Mouse (Mus musculus) CH12.LX (cell line): ENCODE data around the gene Osgep. TPM values are rescaled to one million over a fixed set of nuclear protein-coding genes. Genes with fewer than 3 reads are reported as not detected.

Experiments
- DNase-seq: peaks from one replicate; pipeline ENCODE4 v3.0.0-alpha.2; 2013; ENCODE audit errors: extremely low read depth
- H3K27ac ChIP-seq: 2 replicates; pipeline ENCODE4 v1.5.1; 2012; ENCODE audit warnings: low read depth, mild to moderate bottlenecking, control low read depth, moderate library complexity; ENCODE audit not compliant: insufficient read depth
- H3K27me3 ChIP-seq: replicated peaks from 2 replicates; pipeline ENCODE3; 2012; ENCODE audit warnings: inconsistent platforms
- H3K36me3 ChIP-seq, 2 experiments: replicated peaks in 1 of 2; 2 replicates each; pipeline versions ENCODE3 to v1.6.1; 2012; ENCODE audit warnings: inconsistent platforms in 1 of 2, low read length in 1 of 2, mild to moderate bottlenecking in 1 of 2, mixed read lengths in 1 of 2, moderate library complexity in 1 of 2; ENCODE audit not compliant: control insufficient read depth in 1 of 2, insufficient read depth in 1 of 2
- H3K4me1 ChIP-seq, 2 experiments: 2 replicates each; pipeline ENCODE4 v1.6.1; 2012; ENCODE audit warnings: inconsistent platforms in 1 of 2, moderate library complexity in 1 of 2; ENCODE audit not compliant: insufficient read depth in 2 of 2, control insufficient read depth in 1 of 2
- H3K4me2 ChIP-seq: 2 replicates; pipeline ENCODE4 v1.6.1; 2012; ENCODE audit warnings: low read depth, mild to moderate bottlenecking, control low read depth; ENCODE audit not compliant: poor library complexity, insufficient read depth, severe bottlenecking
- H3K4me3 ChIP-seq, 3 experiments: fragments of 150-350 bp in 1 of 3; sonication (generic) in 1 of 3; replicated peaks in 1 of 3; 2 replicates each; pipeline versions ENCODE3 to v1.5.1; 2011 to 2012; ENCODE audit warnings: low read depth in 2 of 3, low read length in 2 of 3, mild to moderate bottlenecking in 2 of 3, moderate library complexity in 2 of 3, control low read depth in 1 of 3, improper control_type of control experiment in 1 of 3, inconsistent platforms in 1 of 3, mixed read lengths in 1 of 3; ENCODE audit not compliant: poor library complexity in 1 of 3
- H3K79me2 ChIP-seq: replicated peaks from 2 replicates; pipeline ENCODE4 v1.6.1; 2012; ENCODE audit warnings: mild to moderate bottlenecking, moderate library complexity; ENCODE audit not compliant: control insufficient read depth, poor library complexity, insufficient read depth, severe bottlenecking; ENCODE audit errors: extremely low read depth
- H3K9ac ChIP-seq: 2 replicates; pipeline ENCODE4 v1.6.1; 2012; ENCODE audit warnings: low read depth, mild to moderate bottlenecking, control low read depth, moderate library complexity; ENCODE audit not compliant: insufficient read depth
- H3K9me3 ChIP-seq: replicated peaks from 2 replicates; pipeline ENCODE3; 2012; ENCODE audit warnings: low read length, inconsistent platforms, mixed read lengths
- BHLHE40 ChIP-seq: IDR thresholded peaks from 2 replicates; pipeline ENCODE4 v1.6.1; 2011; ENCODE audit warnings: mild to moderate bottlenecking, low read depth, low read length, improper control_type of control experiment
- CHD1 ChIP-seq: IDR thresholded peaks from 2 replicates; pipeline ENCODE4 v1.6.1; 2012; ENCODE audit warnings: low read depth, low read length, improper control_type of control experiment, inconsistent platforms
- E2F4 ChIP-seq: IDR thresholded peaks from 2 replicates; pipeline ENCODE4 v1.6.1; 2011; ENCODE audit warnings: low read depth, low read length, improper control_type of control experiment; ENCODE audit not compliant: insufficient replicate concordance
- ELF1 ChIP-seq: IDR thresholded peaks from 2 replicates; pipeline ENCODE4 v1.6.1; 2014; ENCODE audit warnings: low read depth, mild to moderate bottlenecking, inconsistent platforms, low read length, improper control_type of control experiment
- IRF4 ChIP-seq: IDR thresholded peaks from 2 replicates; pipeline ENCODE4 v1.6.1; 2014; ENCODE audit warnings: low read depth, mild to moderate bottlenecking, inconsistent platforms, low read length, improper control_type of control experiment
- JUND ChIP-seq: conservative IDR thresholded peaks from 2 replicates; pipeline ENCODE4 v1.6.1; 2011; ENCODE audit warnings: low read depth, low read length, improper control_type of control experiment
- MEF2A ChIP-seq: IDR thresholded peaks from 2 replicates; pipeline ENCODE4 v1.6.1; 2014; ENCODE audit warnings: low read depth, mild to moderate bottlenecking, inconsistent platforms, low read length, improper control_type of control experiment, borderline replicate concordance
- MXI1 ChIP-seq: IDR thresholded peaks from 2 replicates; pipeline ENCODE4 v1.6.1; 2011; ENCODE audit warnings: mild to moderate bottlenecking, low read depth, low read length, improper control_type of control experiment
- MYC ChIP-seq: IDR thresholded peaks from 2 replicates; pipeline ENCODE4 v1.6.1; 2011; ENCODE audit warnings: low read depth, mild to moderate bottlenecking, improper control_type of control experiment, low read length
- NELFE ChIP-seq: IDR thresholded peaks from 2 replicates; pipeline ENCODE4 v1.6.1; 2011; ENCODE audit warnings: low read depth, low read length, improper control_type of control experiment
- PAX5 ChIP-seq: IDR thresholded peaks from 2 replicates; pipeline ENCODE4 v1.6.1; 2012; ENCODE audit warnings: low read length, inconsistent platforms, mixed read lengths
- SMC3 ChIP-seq: IDR thresholded peaks from 2 replicates; pipeline ENCODE4 v1.6.1; 2011; ENCODE audit warnings: low read depth, low read length, improper control_type of control experiment
- TBP ChIP-seq: conservative IDR thresholded peaks from 2 replicates; pipeline ENCODE4 v1.6.1; 2011; ENCODE audit warnings: low read depth, low read length, improper control_type of control experiment
- TCF12 ChIP-seq: IDR thresholded peaks from 2 replicates; pipeline ENCODE4 v1.6.1; 2014; ENCODE audit warnings: low read depth, mild to moderate bottlenecking, inconsistent platforms, low read length, improper control_type of control experiment
- USF1 ChIP-seq: IDR thresholded peaks from 2 replicates; pipeline ENCODE4 v1.6.1; 2014; ENCODE audit warnings: low read depth, mild to moderate bottlenecking, inconsistent platforms, low read length, improper control_type of control experiment
- ZKSCAN1 ChIP-seq: IDR thresholded peaks from 2 replicates; pipeline ENCODE4 v1.6.1; 2012; ENCODE audit warnings: low read depth, inconsistent platforms, low read length, improper control_type of control experiment, borderline replicate concordance
- ZNF384 ChIP-seq: IDR thresholded peaks from 2 replicates; pipeline ENCODE4 v1.6.1; 2012; ENCODE audit warnings: low read depth, low read length, improper control_type of control experiment, inconsistent platforms
- dilution Hi-C: fragments of 300-500 bp; cut with MboI; formaldehyde crosslinking; loops from 2 replicates; pipeline ENCODE4 v1.14.3; 2020; ENCODE audit warnings: low sequenced_read_pairs; ENCODE audit not compliant: extremely low pct_unique_long_range_greater_than_20kb, extremely low pct_ligation_motif_present
- in situ Hi-C: fragments of 300-500 bp; cut with MboI; formaldehyde crosslinking; loops from 3 replicates; pipeline ENCODE4 v1.14.3; 2019; ENCODE audit warnings: low sequenced_read_pairs, low pct_ligation_motif_present, low pct_unique_long_range_greater_than_20kb, mixed read lengths
- polyA plus RNA-seq: library from polyadenylated mRNA; unstranded; fragments of >175 nt; gene quantifications from 2 replicates; pipeline ENCODE4 v1.2.1, GENCODE M21; 2012; ENCODE audit warnings: low read depth; ENCODE audit not compliant: insufficient read length
- total RNA-seq, 2 experiments: library from RNA; depleted of rRNA; stranded (reverse); fragments of 300-350 nt in 1 of 2; fragments of >200 nt in 1 of 2; gene quantifications; 2 replicates each; pipeline ENCODE4 v1.2.3; 2012 to 2014

Gene Osgep
- total and polyA plus RNA-seq, 3 experiments, result 41.7 to 88.7 (median 48.4) TPM

DNA sequence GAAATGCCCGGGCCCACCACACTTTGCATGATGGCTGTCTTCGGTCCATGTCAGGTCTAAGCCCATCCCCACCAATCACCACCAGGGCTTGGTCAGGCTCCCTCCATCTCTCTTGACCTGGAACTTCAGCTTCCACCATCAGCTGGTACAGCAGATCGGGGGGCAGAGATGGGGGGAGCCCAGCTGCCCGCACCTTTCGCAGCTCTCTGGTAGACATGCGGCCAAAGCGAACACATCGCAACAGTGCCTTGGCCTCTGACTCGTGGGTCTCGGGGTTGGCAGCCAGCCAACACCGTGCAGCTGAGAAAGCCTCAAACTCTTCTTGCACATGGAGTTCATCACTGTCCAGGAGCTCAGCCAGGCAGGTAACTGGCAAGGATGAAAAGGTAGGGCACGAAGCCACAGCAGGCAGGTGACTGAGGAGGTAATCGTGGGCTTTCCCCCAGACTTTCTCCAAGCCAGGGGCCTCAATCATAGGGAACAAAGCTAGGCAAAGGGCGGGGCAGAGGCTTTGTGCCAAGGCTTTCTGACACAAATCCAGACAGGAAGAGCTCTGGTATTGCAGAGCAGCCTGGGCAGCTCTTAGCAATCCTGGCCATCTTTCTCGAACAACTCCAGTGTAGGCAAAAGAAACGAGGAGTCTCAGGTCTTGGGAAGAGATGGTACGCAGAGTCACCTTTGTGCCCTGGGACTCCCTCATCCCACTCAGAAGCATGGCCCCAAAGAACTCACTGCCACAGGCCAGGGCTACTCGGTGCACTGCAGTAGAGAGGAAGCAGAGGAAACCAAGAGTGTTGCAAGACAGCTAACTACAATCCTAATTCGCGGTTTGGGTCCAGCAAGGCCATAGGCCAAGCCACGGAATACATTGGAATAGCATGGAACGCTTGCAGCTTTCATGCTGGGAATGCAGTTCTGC, 31.9 kb downstream of the Osgep start:
- H3K27me3 ChIP-seq, result no peaks in the 10 kb centered on the region
- dilution Hi-C loops, result no loop called here
- TF ChIP-seq E2F4 (no peak), ZKSCAN1 (no peak), JUND (no peak), CHD1 (no peak)
- TF ChIP-seq, all 38 proteins: peak for 0
- no peaks in the 10 kb centered on the region for H3K36me3 ChIP-seq
- in situ Hi-C loops, result no loop called here
- H3K79me2 ChIP-seq, result no peaks in the 10 kb centered on the region
- H3K4me1 ChIP-seq, result peaks cover 0 to 6% of the 10 kb centered on the region in 2 experiments; a peak in 2 of 4 replicates
- H3K27ac ChIP-seq, result no peak overlapping the region
- no peak for DNase-seq
- H3K4me2 ChIP-seq, result no peak overlapping the region
- H3K4me3 ChIP-seq, result no peak overlapping the region
- H3K9ac ChIP-seq, result no peak overlapping the region
- H3K9me3 ChIP-seq, result no peaks in the 10 kb centered on the region

DNA sequence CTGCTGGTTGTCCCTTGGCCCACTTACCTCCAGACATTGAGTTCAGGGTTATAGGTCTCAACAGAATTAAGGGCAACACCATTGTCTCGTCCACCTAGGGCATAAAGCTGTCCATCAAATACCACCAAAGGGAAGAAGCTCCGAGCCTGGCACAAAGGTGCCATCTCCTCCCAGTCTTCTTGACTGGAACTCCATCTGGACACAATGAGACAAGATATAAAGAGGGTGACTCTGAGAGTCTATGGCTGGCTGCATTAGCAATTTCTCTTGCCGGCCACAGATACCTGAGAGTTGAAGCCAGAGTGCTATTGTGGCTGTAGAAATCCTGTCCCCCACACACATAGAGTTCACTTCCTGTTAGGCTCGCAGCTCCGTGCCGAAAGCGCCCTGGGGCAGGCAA, 32.6 kb downstream of the Osgep start:
- no peaks in the 10 kb centered on the region for H3K9me3 ChIP-seq
- DNase-seq, result no peak
- in situ Hi-C loops, result no loop called here
- no peaks in the 10 kb centered on the region for H3K27me3 ChIP-seq
- no peak overlapping the region for H3K4me2 ChIP-seq
- H3K4me3 ChIP-seq, result no peak overlapping the region
- H3K79me2 ChIP-seq, result no peaks in the 10 kb centered on the region
- H3K27ac ChIP-seq, result no peak overlapping the region
- dilution Hi-C loops, result no loop called here
- peaks cover 0 to 6% of the 10 kb centered on the region in 2 experiments; a peak in 2 of 4 replicates for H3K4me1 ChIP-seq
- no peak overlapping the region for H3K9ac ChIP-seq
- TF ChIP-seq CHD1, result no peak
- TF ChIP-seq TBP, result no peak
- TF ChIP-seq MXI1, result no peak
- no peak for TF ChIP-seq USF1
- no peak for TF ChIP-seq PAX5
- no peak for TF ChIP-seq BHLHE40
- no peaks in the 10 kb centered on the region for H3K36me3 ChIP-seq

DNA sequence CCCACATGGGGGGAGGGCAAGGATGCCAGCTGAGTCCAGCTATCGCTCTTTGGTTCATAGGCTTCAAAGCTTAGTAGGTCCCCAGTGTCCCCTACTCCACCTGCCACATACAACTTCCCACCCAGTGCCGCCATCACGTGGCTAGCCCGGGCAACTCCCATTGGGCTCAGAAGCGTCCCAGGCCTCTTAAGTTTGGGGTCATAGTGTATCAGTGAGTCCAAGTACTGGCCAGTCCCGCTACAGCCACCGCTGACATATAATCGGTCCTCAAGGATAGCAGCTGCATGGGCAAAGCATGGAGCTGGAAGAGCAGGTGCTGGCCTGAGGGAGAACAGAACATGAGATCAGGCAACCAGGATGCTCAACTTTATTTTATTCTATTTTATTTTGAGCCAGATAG, 33.1 kb downstream of the Osgep start:
- H3K36me3 ChIP-seq, result no peaks in the 10 kb centered on the region
- H3K79me2 ChIP-seq, result no peaks in the 10 kb centered on the region
- no peaks in the 10 kb centered on the region for H3K27me3 ChIP-seq
- H3K4me2 ChIP-seq, result no peak overlapping the region
- no peak overlapping the region for H3K9ac ChIP-seq
- dilution Hi-C loops (no loop called here), in situ Hi-C loops (no loop called here)
- DNase-seq, result no peak
- TF ChIP-seq TCF12 (no peak), PAX5 (no peak), ELF1 (no peak), SMC3 (no peak), NELFE (no peak), ZNF384 (no peak), MYC (no peak), TBP (no peak), BHLHE40 (no peak), IRF4 (no peak), MEF2A (no peak)
- no peak overlapping the region for H3K27ac ChIP-seq
- H3K9me3 ChIP-seq, result no peaks in the 10 kb centered on the region
- peaks cover 0 to 6% of the 10 kb centered on the region in 2 experiments; a peak in 2 of 4 replicates for H3K4me1 ChIP-seq
- H3K4me3 ChIP-seq, result no peak overlapping the region
